Mouse (Mus musculus): ENCODE measurements around the gene Gm5089. TPM values are rescaled to one million over a fixed set of nuclear protein-coding genes. Genes with fewer than 3 reads are reported as not detected.
A peak's percentile ranks its signal among the peaks of the same experiment; 100 is the strongest.
"Not testable (repeated sequence)": the region's sequence is repeated elsewhere in the genome, so short reads cannot be mapped to it uniquely, and the experiment has no call there.

The Gm5089 gene
- polyA plus RNA-seq, 1 experiment, result not detected

GRCm38 (mm10) chr14:122472161-122472560 is 21.2 kb upstream of the Gm5089 start:
- no peak for TF ChIP-seq CTCF (IDR thresholded peaks at IDR 0.05; ENCODE audit: low read depth, low read length)
- TF ChIP-seq POLR2A (IDR thresholded peaks at IDR 0.05; ENCODE audit: borderline replicate concordance, low read depth, low read length), result no peak
- no peak overlapping the region for H3K27ac ChIP-seq (ENCODE audit: insufficient read depth, low read depth, low read length)
- H3K4me1 ChIP-seq (ENCODE audit: control insufficient read depth, insufficient read depth, low read length), result peaks cover 2% of the 10 kb centered on the region; the same call in 1 of the 2 replicates
- no peak overlapping the region for H3K4me3 ChIP-seq (ENCODE audit: insufficient read depth, low read length)

GRCm38 (mm10) chr14:122471449-122472085 is 20.7 kb upstream of the Gm5089 start:
- Histone ChIP-seq H3K4me1 (ENCODE audit: control insufficient read depth, insufficient read depth, low read length) (peaks cover 2% of the 10 kb centered on the region; the same call in 1 of the 2 replicates), H3K4me3 (ENCODE audit: insufficient read depth, low read length) (peak overlapping the region; percentile 9; the same call in 1 of the 2 replicates), H3K27ac (ENCODE audit: insufficient read depth, low read depth, low read length) (no peak overlapping the region)
- TF ChIP-seq POLR2A (IDR thresholded peaks at IDR 0.05; ENCODE audit: borderline replicate concordance, low read depth, low read length) (no peak), CTCF (IDR thresholded peaks at IDR 0.05; ENCODE audit: low read depth, low read length) (no peak)

DNA sequence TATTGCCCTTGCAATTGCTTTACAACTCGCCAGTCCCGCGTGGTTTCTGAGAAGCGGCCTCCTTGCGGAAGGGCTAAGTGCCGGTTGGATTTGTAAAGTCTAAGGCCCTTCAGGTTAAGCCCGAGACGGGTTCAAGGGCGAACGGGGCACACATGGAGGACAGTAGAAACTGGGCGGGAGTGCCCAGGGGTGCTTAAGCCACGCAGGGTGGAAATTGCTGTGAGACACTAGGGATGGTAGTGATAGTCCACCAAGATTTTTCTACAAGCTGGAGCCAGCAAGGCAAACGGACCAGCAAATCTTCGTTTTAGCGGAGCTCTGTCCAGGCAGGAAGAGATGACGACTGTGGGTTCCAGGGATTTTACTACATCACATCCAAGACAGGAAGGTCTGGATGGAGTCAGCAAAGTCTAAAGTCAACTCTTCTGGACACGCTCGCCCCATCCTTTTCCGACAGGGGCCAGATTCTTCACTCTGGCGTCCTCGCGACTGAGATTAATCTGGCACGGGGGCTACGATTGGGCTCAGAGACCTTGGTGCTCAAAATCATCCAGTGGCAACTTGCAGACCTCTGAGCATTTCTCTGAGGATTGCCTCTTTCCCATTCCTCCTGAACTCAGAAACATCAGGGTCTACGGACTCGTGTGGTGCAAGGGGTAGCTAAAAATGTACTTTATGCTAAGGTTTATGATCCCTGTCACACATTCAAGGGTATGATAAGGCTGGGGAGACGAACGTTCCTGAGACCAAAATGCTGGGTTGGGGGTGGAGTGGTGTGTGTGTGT is 18.2 kb upstream of the Gm5089 start:
- TF ChIP-seq POLR2A (IDR thresholded peaks at IDR 0.05; ENCODE audit: borderline replicate concordance, low read depth, low read length), result no peak
- TF ChIP-seq CTCF (IDR thresholded peaks at IDR 0.05; ENCODE audit: low read depth, low read length), result no peak
- peaks cover 2% of the 10 kb centered on the region; the same call in 1 of the 2 replicates for H3K4me1 ChIP-seq (ENCODE audit: control insufficient read depth, insufficient read depth, low read length)
- H3K4me3 ChIP-seq (ENCODE audit: insufficient read depth, low read length), result no peak overlapping the region
- H3K27ac ChIP-seq (ENCODE audit: insufficient read depth, low read depth, low read length), result no peak overlapping the region

GRCm38 (mm10) chr14:122467926-122468841 is 17.3 kb upstream of the Gm5089 start:
- TF ChIP-seq POLR2A (IDR thresholded peaks at IDR 0.05; ENCODE audit: borderline replicate concordance, low read depth, low read length) (no peak), CTCF (IDR thresholded peaks at IDR 0.05; ENCODE audit: low read depth, low read length) (no peak)
- H3K4me1 ChIP-seq (ENCODE audit: control insufficient read depth, insufficient read depth, low read length), result peaks cover 2% of the 10 kb centered on the region; the same call in 1 of the 2 replicates
- H3K27ac ChIP-seq (ENCODE audit: insufficient read depth, low read depth, low read length), result no peak overlapping the region
- H3K4me3 ChIP-seq (ENCODE audit: insufficient read depth, low read length), result no peak overlapping the region

DNA sequence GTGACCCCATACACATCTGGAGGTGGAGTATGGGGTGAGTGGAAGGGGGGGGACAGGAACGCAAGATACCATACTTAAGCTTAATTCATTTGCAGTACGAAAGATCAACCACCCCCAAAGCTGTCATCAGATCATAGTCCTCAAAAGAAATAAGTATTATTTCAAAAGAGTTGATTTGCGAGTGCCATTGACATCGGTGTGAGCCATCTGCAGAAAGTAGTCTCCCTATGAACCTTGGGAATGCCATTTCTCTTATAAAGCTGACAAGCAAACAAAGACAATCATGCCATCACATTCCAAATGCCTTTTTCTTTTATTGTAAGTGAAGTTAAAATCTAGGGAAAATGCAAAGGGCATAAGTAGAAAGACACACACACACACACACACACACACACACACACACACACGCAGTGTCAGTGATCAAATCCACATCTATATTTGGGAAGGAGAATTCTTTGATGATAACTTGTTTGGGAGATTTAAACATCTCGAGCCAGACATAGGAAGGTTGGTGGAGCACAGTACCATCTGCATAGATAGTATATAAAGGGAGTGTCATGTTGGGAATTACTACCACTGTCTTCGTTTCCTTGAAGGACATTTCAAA is 15.9 kb upstream of the Gm5089 start:
- Histone ChIP-seq H3K27ac (ENCODE audit: insufficient read depth, low read depth, low read length) (no peak overlapping the region), H3K4me1 (ENCODE audit: control insufficient read depth, insufficient read depth, low read length) (peaks cover 2% of the 10 kb centered on the region; the same call in 1 of the 2 replicates), H3K4me3 (ENCODE audit: insufficient read depth, low read length) (no peak overlapping the region)
- TF ChIP-seq POLR2A (IDR thresholded peaks at IDR 0.05; ENCODE audit: borderline replicate concordance, low read depth, low read length), result no peak
- TF ChIP-seq CTCF (IDR thresholded peaks at IDR 0.05; ENCODE audit: low read depth, low read length), result no peak

DNA sequence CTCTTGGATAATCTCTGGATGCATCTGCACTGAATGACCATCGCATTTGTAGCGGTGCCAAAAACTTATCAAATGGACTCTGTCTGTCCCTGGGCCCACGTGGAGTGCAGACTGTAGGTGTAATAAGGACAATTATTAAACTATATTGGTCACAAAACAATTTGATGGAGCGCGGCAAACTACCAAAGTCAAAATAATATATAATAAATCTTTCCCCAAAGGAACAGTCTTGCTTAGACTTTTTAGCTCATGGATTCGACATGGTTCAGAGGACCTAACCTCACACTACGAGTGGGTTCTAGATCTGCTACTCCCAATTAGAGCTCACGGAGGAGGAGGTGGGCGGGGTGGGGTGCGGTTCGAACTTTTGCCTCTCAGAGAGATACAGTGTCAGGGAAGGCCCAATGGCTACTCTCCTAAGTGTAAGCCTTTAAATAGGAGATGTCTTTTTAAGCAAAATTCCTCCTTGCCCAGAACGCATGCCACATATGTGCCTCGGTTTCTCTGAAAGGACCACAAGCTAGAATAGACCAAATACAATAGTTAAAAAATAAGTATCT is 15.1 kb upstream of the Gm5089 start:
- no peak overlapping the region for H3K4me3 ChIP-seq (ENCODE audit: insufficient read depth, low read length)
- no peaks in the 10 kb centered on the region for H3K4me1 ChIP-seq (ENCODE audit: control insufficient read depth, insufficient read depth, low read length)
- no peak overlapping the region for H3K27ac ChIP-seq (ENCODE audit: insufficient read depth, low read depth, low read length)
- TF ChIP-seq CTCF (IDR thresholded peaks at IDR 0.05; ENCODE audit: low read depth, low read length) (no peak), POLR2A (IDR thresholded peaks at IDR 0.05; ENCODE audit: borderline replicate concordance, low read depth, low read length) (no peak)

- H3K4me3 ChIP-seq (ENCODE audit: insufficient read depth, low read length), result peak within 1 kb of the TSS; percentile 57
- no peaks in the 10 kb centered on the region for H3K4me1 ChIP-seq (ENCODE audit: control insufficient read depth, insufficient read depth, low read length)
- H3K27ac ChIP-seq (ENCODE audit: insufficient read depth, low read depth, low read length), result no peak within 1 kb of the TSS
- no peak for TF ChIP-seq CTCF (IDR thresholded peaks at IDR 0.05; ENCODE audit: low read depth, low read length)
These were observed 14.1 kb upstream of the Gm5089 start, which contains the start of gene Zic5 for GRCm38 (mm10) chr14:122464763-122465741. Gene Zic5 (minus strand): TSS chr14:122465677.

DNA sequence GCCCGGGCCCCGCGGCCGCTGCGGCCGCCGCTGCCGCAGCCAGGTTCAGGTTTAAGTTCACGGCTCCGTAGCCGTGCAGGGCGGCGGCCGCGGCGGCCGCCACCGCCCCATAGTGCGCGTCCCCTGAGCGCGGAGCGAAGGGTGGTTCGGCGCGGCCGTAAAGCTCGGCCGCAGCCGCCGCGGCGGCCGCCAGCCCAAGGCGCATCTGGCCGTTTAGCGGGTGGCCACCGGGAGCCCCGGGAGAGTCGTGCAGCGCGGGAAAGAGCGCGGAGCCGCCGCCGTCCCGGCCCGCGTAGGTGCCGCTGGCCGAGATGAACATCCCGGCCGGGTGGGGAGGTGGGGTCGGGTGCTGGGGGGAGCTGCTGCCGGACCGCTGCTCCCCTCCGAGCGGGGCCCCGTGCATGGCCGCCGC is 13.4 kb upstream of the Gm5089 start:
- peak overlapping the region; percentile 57 for H3K4me3 ChIP-seq (ENCODE audit: insufficient read depth, low read length)
- H3K4me1 ChIP-seq (ENCODE audit: control insufficient read depth, insufficient read depth, low read length), result no peaks in the 10 kb centered on the region
- no peak for TF ChIP-seq POLR2A (IDR thresholded peaks at IDR 0.05; ENCODE audit: borderline replicate concordance, low read depth, low read length)
- TF ChIP-seq CTCF (IDR thresholded peaks at IDR 0.05; ENCODE audit: low read depth, low read length), result no peak
- no peak overlapping the region for H3K27ac ChIP-seq (ENCODE audit: insufficient read depth, low read depth, low read length)

GRCm38 (mm10) chr14:122463734-122464341 is 12.9 kb upstream of the Gm5089 start:
- H3K4me3 ChIP-seq (ENCODE audit: insufficient read depth, low read length), result peak overlapping the region; percentile 57
- not testable (repeated sequence) for H3K27ac ChIP-seq (ENCODE audit: insufficient read depth, low read depth, low read length); H3K4me1 ChIP-seq (ENCODE audit: control insufficient read depth, insufficient read depth, low read length)

Measured in bone marrow macrophage, adult 2 months (primary cell).